Mouse (Mus musculus): ENCODE results near the gene Bcl9. TPM values are rescaled to one million over a fixed set of nuclear protein-coding genes. Genes with fewer than 3 reads are reported as not detected.

Gene Bcl9
- polyA plus RNA-seq, 1 experiment from 2014 or later, result 78.3 TPM

- Histone ChIP-seq H3K36me3 (ENCODE audit: control insufficient read depth, insufficient read depth, low read length) (no peaks in the 10 kb centered on the region), H3K27me3 (ENCODE audit: control insufficient read depth, insufficient read depth, low read depth, low read length) (no peaks in the 10 kb centered on the region), H3K4me2 (ENCODE audit: low read length) (no peak overlapping the region), H3K9ac (ENCODE audit: low read depth, low read length) (no peak overlapping the region), H3K27ac (ENCODE audit: low read length) (no peak overlapping the region), H3K4me1 (ENCODE audit: control insufficient read depth, insufficient read depth, low read length) (0 out of 2 replicates have a peak, but pooled peaks cover 5% of the 10 kb centered on the region), H3K4me3 (ENCODE audit: low read depth, low read length) (no peak overlapping the region), H3K9me3 (replicated peaks; ENCODE audit: control insufficient read depth, low read length, poor library complexity, severe bottlenecking) (no peaks in the 10 kb centered on the region; the same call in 1 of the 2 replicates)
- ATAC-seq, result no peak
- WGBS, result 61% methylated on average over 4 of the region's 4 CpGs
Observed at GRCm38 (mm10) chr3:97305907-97306306, 8.2 kb upstream of the Bcl9 start.

GRCm38 (mm10) chr3:97301586-97301985 lies 3.9 kb upstream of the Bcl9 start:
- no peak for ATAC-seq
- 66% methylated on average over 7 of the region's 7 CpGs for WGBS
- Histone ChIP-seq H3K4me1 (ENCODE audit: control insufficient read depth, insufficient read depth, low read length) (peaks cover 9% of the 10 kb centered on the region), H3K4me2 (ENCODE audit: low read length) (no peak overlapping the region), H3K27ac (ENCODE audit: low read length) (no peak overlapping the region), H3K36me3 (ENCODE audit: control insufficient read depth, insufficient read depth, low read length) (no peaks in the 10 kb centered on the region), H3K9me3 (replicated peaks; ENCODE audit: control insufficient read depth, low read length, poor library complexity, severe bottlenecking) (0 out of 2 replicates have a peak, but pooled peaks cover 2% of the 10 kb centered on the region), H3K27me3 (ENCODE audit: control insufficient read depth, insufficient read depth, low read depth, low read length) (no peaks in the 10 kb centered on the region), H3K9ac (ENCODE audit: low read depth, low read length) (no peak overlapping the region), H3K4me3 (ENCODE audit: low read depth, low read length) (no peak overlapping the region)

GRCm38 (mm10) chr3:97300370-97300769 lies 2.7 kb upstream of the Bcl9 start:
- no peak for ATAC-seq
- Histone ChIP-seq H3K9ac (ENCODE audit: low read depth, low read length) (no peak overlapping the region), H3K4me3 (ENCODE audit: low read depth, low read length) (no peak overlapping the region), H3K4me1 (ENCODE audit: control insufficient read depth, insufficient read depth, low read length) (peaks cover 16% of the 10 kb centered on the region), H3K36me3 (ENCODE audit: control insufficient read depth, insufficient read depth, low read length) (no peaks in the 10 kb centered on the region), H3K9me3 (replicated peaks; ENCODE audit: control insufficient read depth, low read length, poor library complexity, severe bottlenecking) (0 out of 2 replicates have a peak, but pooled peaks cover 2% of the 10 kb centered on the region), H3K4me2 (ENCODE audit: low read length) (no peak overlapping the region), H3K27ac (ENCODE audit: low read length) (no peak overlapping the region), H3K27me3 (ENCODE audit: control insufficient read depth, insufficient read depth, low read depth, low read length) (no peaks in the 10 kb centered on the region)
- WGBS, result 90% methylated on average over 7 of the region's 7 CpGs

- Histone ChIP-seq H3K27ac (ENCODE audit: low read length) (no peak overlapping the region), H3K27me3 (ENCODE audit: control insufficient read depth, insufficient read depth, low read depth, low read length) (no peaks in the 10 kb centered on the region), H3K36me3 (ENCODE audit: control insufficient read depth, insufficient read depth, low read length) (no peaks in the 10 kb centered on the region), H3K9me3 (replicated peaks; ENCODE audit: control insufficient read depth, low read length, poor library complexity, severe bottlenecking) (0 out of 2 replicates have a peak, but pooled peaks cover 2% of the 10 kb centered on the region), H3K9ac (ENCODE audit: low read depth, low read length) (no peak overlapping the region), H3K4me3 (ENCODE audit: low read depth, low read length) (no peak overlapping the region), H3K4me2 (ENCODE audit: low read length) (no peak overlapping the region), H3K4me1 (ENCODE audit: control insufficient read depth, insufficient read depth, low read length) (peaks cover 21% of the 10 kb centered on the region)
- ATAC-seq, result no peak
Observed at GRCm38 (mm10) chr3:97299885-97300284, 2.2 kb upstream of the Bcl9 start.

- H3K36me3 ChIP-seq (ENCODE audit: control insufficient read depth, insufficient read depth, low read length), result no peaks in the 10 kb centered on the region
- H3K4me3 ChIP-seq (ENCODE audit: low read depth, low read length), result no peak overlapping the region
- H3K27me3 ChIP-seq (ENCODE audit: control insufficient read depth, insufficient read depth, low read depth, low read length), result no peaks in the 10 kb centered on the region
- WGBS, result 32% methylated on average over 10 of the region's 10 CpGs
- ATAC-seq, result no peak
- peak overlapping the region; percentile 92 for H3K27ac ChIP-seq (ENCODE audit: low read length)
- H3K4me1 ChIP-seq (ENCODE audit: control insufficient read depth, insufficient read depth, low read length), result peaks cover 22% of the 10 kb centered on the region
- 0 out of 2 replicates have a peak, but pooled peaks cover 2% of the 10 kb centered on the region for H3K9me3 ChIP-seq (replicated peaks; ENCODE audit: control insufficient read depth, low read length, poor library complexity, severe bottlenecking)
- peak overlapping the region; percentile 79 for H3K4me2 ChIP-seq (ENCODE audit: low read length)
- H3K9ac ChIP-seq (ENCODE audit: low read depth, low read length), result 0 out of 2 replicates have a peak overlapping the region, but pooled peaks have one; percentile 16
Observed at GRCm38 (mm10) chr3:97298856-97299465, 1.2 kb upstream of the Bcl9 start.

- peak overlapping the region; percentile 79 for H3K4me2 ChIP-seq (ENCODE audit: low read length)
- H3K4me3 ChIP-seq (ENCODE audit: low read depth, low read length), result peak overlapping the region; percentile 53
- H3K27ac ChIP-seq (ENCODE audit: low read length), result peak overlapping the region; percentile 92
- 1% methylated on average over 16 of the region's 16 CpGs for WGBS
- H3K27me3 ChIP-seq (ENCODE audit: control insufficient read depth, insufficient read depth, low read depth, low read length), result no peaks in the 10 kb centered on the region
- peaks cover 36% of the 10 kb centered on the region for H3K4me1 ChIP-seq (ENCODE audit: control insufficient read depth, insufficient read depth, low read length)
- peak overlapping the region; percentile 76 for H3K9ac ChIP-seq (ENCODE audit: low read depth, low read length)
- 0 out of 2 replicates have a peak, but pooled peaks cover 2% of the 10 kb centered on the region for H3K9me3 ChIP-seq (replicated peaks; ENCODE audit: control insufficient read depth, low read length, poor library complexity, severe bottlenecking)
- H3K36me3 ChIP-seq (ENCODE audit: control insufficient read depth, insufficient read depth, low read length), result no peaks in the 10 kb centered on the region
- peak; percentile 75 for ATAC-seq
Observed at GRCm38 (mm10) chr3:97296941-97297552, 670 bp downstream of the Bcl9 start.

- H3K4me2 ChIP-seq (ENCODE audit: low read length), result no peak overlapping the region
Observed at GRCm38 (mm10) chr3:97294334-97294733, 3.4 kb downstream of the Bcl9 start.

GRCm38 (mm10) chr3:97284878-97285277 lies 12.8 kb downstream of the Bcl9 start:
- no peak overlapping the region for H3K9ac ChIP-seq (ENCODE audit: low read depth, low read length)
- H3K4me1 ChIP-seq (ENCODE audit: control insufficient read depth, insufficient read depth, low read length), result no peaks in the 10 kb centered on the region; the same call in 1 of the 2 replicates
- no peak overlapping the region for H3K4me2 ChIP-seq (ENCODE audit: low read length)
- no peaks in the 10 kb centered on the region for H3K9me3 ChIP-seq (replicated peaks; ENCODE audit: control insufficient read depth, low read length, poor library complexity, severe bottlenecking)
- no peak overlapping the region for H3K27ac ChIP-seq (ENCODE audit: low read length)
- no peaks in the 10 kb centered on the region for H3K36me3 ChIP-seq (ENCODE audit: control insufficient read depth, insufficient read depth, low read length)
- H3K27me3 ChIP-seq (ENCODE audit: control insufficient read depth, insufficient read depth, low read depth, low read length), result no peaks in the 10 kb centered on the region
- WGBS, result 80% methylated on average over 4 of the region's 4 CpGs
- no peak overlapping the region for H3K4me3 ChIP-seq (ENCODE audit: low read depth, low read length)
- ATAC-seq, result no peak

More at GRCm38 (mm10) chr3:97294334-97294733, 3.4 kb downstream of the Bcl9 start:
- Histone ChIP-seq H3K9me3 (replicated peaks; ENCODE audit: control insufficient read depth, low read length, poor library complexity, severe bottlenecking) (no peaks in the 10 kb centered on the region), H3K27ac (ENCODE audit: low read length) (no peak overlapping the region), H3K9ac (ENCODE audit: low read depth, low read length) (no peak overlapping the region), H3K36me3 (ENCODE audit: control insufficient read depth, insufficient read depth, low read length) (no peaks in the 10 kb centered on the region), H3K27me3 (ENCODE audit: control insufficient read depth, insufficient read depth, low read depth, low read length) (no peaks in the 10 kb centered on the region), H3K4me3 (ENCODE audit: low read depth, low read length) (no peak overlapping the region), H3K4me1 (ENCODE audit: control insufficient read depth, insufficient read depth, low read length) (peaks cover 38% of the 10 kb centered on the region)
- 76% methylated on average over 9 of the region's 9 CpGs for WGBS
- no peak for ATAC-seq

- Histone ChIP-seq H3K27me3 (ENCODE audit: control insufficient read depth, insufficient read depth, low read depth, low read length) (no peaks in the 10 kb centered on the region), H3K4me1 (ENCODE audit: control insufficient read depth, insufficient read depth, low read length) (no peaks in the 10 kb centered on the region; the same call in 1 of the 2 replicates), H3K9me3 (replicated peaks; ENCODE audit: control insufficient read depth, low read length, poor library complexity, severe bottlenecking) (no peaks in the 10 kb centered on the region), H3K27ac (ENCODE audit: low read length) (no peak overlapping the region), H3K9ac (ENCODE audit: low read depth, low read length) (no peak overlapping the region), H3K4me3 (ENCODE audit: low read depth, low read length) (no peak overlapping the region), H3K36me3 (ENCODE audit: control insufficient read depth, insufficient read depth, low read length) (no peaks in the 10 kb centered on the region), H3K4me2 (ENCODE audit: low read length) (no peak overlapping the region)
- WGBS, result 93% methylated on average over 9 of the region's 9 CpGs
- no peak for ATAC-seq
Observed at GRCm38 (mm10) chr3:97284056-97284455, 13.7 kb downstream of the Bcl9 start.

Measured in midbrain, embryonic 16.5 days (tissue).